Mouse (Mus musculus) heart, postnatal 0 days (tissue): ENCODE measurements at regions not wholly inside any gene's neighbourhood (a gene's known extent, or its start where the extent isn't known, plus 50 kb on each side); places are given as distances from the start of the nearest gene placed in this dataset.

Experiments
- ATAC-seq: fragments of 200-750 bp; cut with Nextera tagmentation; 2 replicates; pipeline ENCODE4 v1.8.0; 2017; ENCODE audit warnings: low read depth, moderate number of reproducible peaks, moderate library complexity; ENCODE audit not compliant: insufficient read depth
- DNase-seq: peaks from one replicate; pipeline ENCODE4 v3.0.0-alpha.2; 2016; ENCODE audit warnings: low spot score
- H3K27ac ChIP-seq: fragments of 300-500 bp; sonication (generic); 2 replicates; pipeline ENCODE4 v1.5.1; 2014; ENCODE audit warnings: low read depth, mild to moderate bottlenecking
- H3K27me3 ChIP-seq: fragments of 300-500 bp; sonication (generic); 2 replicates; pipeline ENCODE4 v1.6.1; 2014; ENCODE audit warnings: low read length, mixed read lengths; ENCODE audit not compliant: control insufficient read depth, insufficient read depth
- H3K36me3 ChIP-seq: fragments of 300-500 bp; sonication (generic); replicated peaks from 2 replicates; pipeline ENCODE4 v1.6.1; 2014; ENCODE audit warnings: low read length, mixed read lengths; ENCODE audit not compliant: control insufficient read depth, insufficient read depth
- H3K4me1 ChIP-seq: fragments of 300-500 bp; sonication (generic); 2 replicates; pipeline ENCODE4 v1.6.1; 2014; ENCODE audit warnings: antibody characterized with exemption; ENCODE audit not compliant: control insufficient read depth, insufficient read depth
- H3K4me2 ChIP-seq: fragments of 300-500 bp; sonication (generic); 2 replicates; pipeline ENCODE4 v1.6.1; 2014; ENCODE audit warnings: low read depth, mild to moderate bottlenecking, low read length, moderate library complexity
- H3K4me3 ChIP-seq: fragments of 300-500 bp; sonication (generic); 2 replicates; pipeline ENCODE4 v1.5.1; 2014; ENCODE audit warnings: low read depth, low read length
- H3K9ac ChIP-seq: fragments of 300-500 bp; sonication (generic); replicated peaks from 2 replicates; pipeline ENCODE4 v1.6.1; 2014; ENCODE audit warnings: low read depth, low read length, mixed read lengths
- H3K9me3 ChIP-seq: fragments of 300-500 bp; sonication (generic); replicated peaks from 2 replicates; pipeline ENCODE4 v1.6.1; 2016; ENCODE audit warnings: low read length; ENCODE audit not compliant: control insufficient read depth
- CTCF ChIP-seq: IDR thresholded peaks from 2 replicates; pipeline ENCODE4 v1.5.1; 2016; ENCODE audit warnings: antibody characterized with exemption, control low read depth, low read depth
- EP300 ChIP-seq: IDR thresholded peaks from 2 replicates; pipeline ENCODE4 v1.6.1; 2016; ENCODE audit warnings: antibody characterized with exemption, low read depth
- WGBS: fragments of 180-500 bp; shearing (Covaris S2); extraction: QIAGEN DNeasy Blood & Tissue Kit; methylation state at CpG from one replicate; pipeline ENCODE4 v1.1.7; 2014; 5-methylcytosine and 5-hydroxymethylcytosine counted together

DNA sequence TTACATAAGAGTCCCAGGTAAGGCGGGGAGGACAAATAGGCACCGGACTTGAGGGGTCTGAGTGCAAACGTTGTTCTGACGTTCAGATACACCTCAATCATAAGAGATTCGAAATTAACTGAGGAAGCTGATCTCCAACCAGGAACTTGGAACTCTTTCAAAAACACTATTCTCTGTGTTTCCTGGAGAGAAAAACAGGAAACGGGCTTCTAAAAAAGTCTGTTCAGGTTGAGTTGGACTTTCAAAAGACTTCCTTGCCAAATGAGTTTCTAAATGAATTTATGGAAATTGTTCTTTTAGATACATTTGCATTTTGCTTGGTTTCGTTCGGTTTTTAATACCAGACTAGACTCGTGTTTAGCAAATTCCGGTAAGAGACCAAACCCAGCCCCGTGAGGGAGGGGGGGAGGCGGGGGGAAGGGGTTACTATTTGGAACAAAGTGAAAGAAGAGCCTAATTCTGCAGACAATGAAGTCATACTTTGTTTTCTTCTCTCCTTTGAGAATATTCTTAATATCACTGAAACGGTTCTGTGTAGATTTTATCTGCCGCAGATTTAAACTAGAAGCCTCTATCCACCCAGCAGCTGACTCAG lies 432.3 kb upstream of the Acvr2a start:
- no peak for DNase-seq
- WGBS: 69% methylated on average over 14 of the region's 14 CpGs
- no peaks in the 10 kb centered on the region for H3K36me3 ChIP-seq
- no peaks in the 10 kb centered on the region for H3K27me3 ChIP-seq
- TF ChIP-seq CTCF (no peak), EP300 (no peak)
- no peaks in the 10 kb centered on the region for H3K9me3 ChIP-seq
- H3K4me3 ChIP-seq: 0 out of 2 replicates have a peak overlapping the region, but pooled peaks have one; percentile 4
- ATAC-seq: no peak
- peak overlapping the region; percentile 71 for H3K27ac ChIP-seq
- H3K4me1 ChIP-seq: peaks cover 21% of the 10 kb centered on the region
- H3K9ac ChIP-seq: no peak overlapping the region
- H3K4me2 ChIP-seq: peak overlapping the region; percentile 26; the same call in 1 of the 2 replicates

DNA sequence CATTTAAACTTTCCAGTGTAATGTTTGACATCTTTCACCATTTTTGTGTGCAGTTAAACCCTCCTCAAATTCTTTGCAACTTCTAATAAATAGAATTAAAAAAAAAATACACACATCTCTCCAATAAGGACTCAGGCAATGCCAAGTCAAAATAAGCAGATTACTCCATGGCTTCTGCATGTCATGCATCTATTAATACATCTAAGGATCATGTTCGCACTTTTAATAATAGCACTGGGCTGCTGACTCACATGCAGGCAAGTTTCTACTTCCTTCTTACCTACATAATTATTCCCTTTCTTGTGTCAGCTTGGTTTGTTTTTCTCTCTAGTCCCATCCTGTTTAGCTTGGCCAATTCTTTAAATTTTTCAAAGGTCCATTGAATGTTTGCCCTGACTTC lies 415.4 kb upstream of the Acvr2a start:
- no peaks in the 10 kb centered on the region for H3K9me3 ChIP-seq
- TF ChIP-seq EP300 (no peak), CTCF (no peak)
- ATAC-seq (peak; percentile 81; the same call in 1 of the 2 replicates), DNase-seq (peak; percentile 68)
- no peak overlapping the region for H3K9ac ChIP-seq
- H3K4me3 ChIP-seq: no peak overlapping the region
- WGBS: 27% methylated on average over 1 of the region's 1 CpGs
- H3K4me1 ChIP-seq: no peaks in the 10 kb centered on the region; the same call in 1 of the 2 replicates
- H3K4me2 ChIP-seq: no peak overlapping the region
- H3K27ac ChIP-seq: 0 out of 2 replicates have a peak overlapping the region, but pooled peaks have one; percentile 3
- H3K36me3 ChIP-seq: no peaks in the 10 kb centered on the region
- H3K27me3 ChIP-seq: no peaks in the 10 kb centered on the region

DNA sequence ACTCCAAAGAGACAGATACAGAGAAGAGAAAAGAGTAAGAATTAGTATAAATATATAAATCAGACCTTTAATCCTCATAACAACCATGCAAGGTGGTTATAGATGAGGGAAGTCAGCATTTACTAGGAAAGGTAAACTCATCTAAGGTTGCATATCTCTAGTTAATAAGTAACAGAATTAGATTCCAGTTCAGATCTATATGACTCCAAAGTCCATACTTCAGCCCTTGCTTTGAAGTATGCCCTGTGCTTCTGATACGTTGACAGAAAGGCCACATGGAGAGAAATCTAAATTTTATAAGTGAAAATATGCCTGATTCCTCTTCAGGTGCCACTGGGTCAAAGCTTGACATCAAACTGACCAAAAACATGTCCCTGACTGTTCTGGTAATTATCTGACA lies 414.7 kb upstream of the Acvr2a start:
- 0 out of 2 replicates have a peak overlapping the region, but pooled peaks have one; percentile 3 for H3K27ac ChIP-seq
- no peak for ATAC-seq
- no peaks in the 10 kb centered on the region for H3K9me3 ChIP-seq
- 88% methylated on average over 1 of the region's 1 CpGs for WGBS
- no peak overlapping the region for H3K4me3 ChIP-seq
- no peaks in the 10 kb centered on the region for H3K4me1 ChIP-seq
- TF ChIP-seq CTCF: no peak
- TF ChIP-seq EP300: no peak
- H3K4me2 ChIP-seq: no peak overlapping the region
- H3K9ac ChIP-seq: no peak overlapping the region
- H3K36me3 ChIP-seq: no peaks in the 10 kb centered on the region
- no peaks in the 10 kb centered on the region for H3K27me3 ChIP-seq
- DNase-seq: no peak

DNA sequence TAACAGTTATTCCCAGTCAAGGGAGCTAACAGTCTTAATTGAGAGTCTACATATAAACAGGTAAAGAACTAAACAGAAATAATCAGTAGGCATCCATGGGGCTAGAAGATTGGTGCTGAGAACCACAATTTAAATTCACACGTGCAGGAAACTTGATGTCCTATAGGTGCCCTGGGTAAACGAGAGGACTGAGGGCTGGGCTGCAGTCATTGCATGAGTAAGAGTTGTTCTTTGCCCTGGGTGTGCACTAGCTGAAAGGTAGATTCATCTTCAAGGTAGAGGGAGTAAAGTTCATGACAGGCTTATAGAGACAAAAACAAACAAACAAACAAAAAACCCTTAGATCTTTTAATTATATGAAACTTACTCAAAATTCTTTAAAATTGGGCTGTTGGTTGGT lies 411.1 kb upstream of the Acvr2a start:
- no peak overlapping the region for H3K4me2 ChIP-seq
- DNase-seq: no peak
- ATAC-seq: no peak
- H3K4me1 ChIP-seq: 0 out of 2 replicates have a peak, but pooled peaks cover under 1% of the 10 kb centered on the region
- no peak overlapping the region for H3K9ac ChIP-seq
- no peak overlapping the region for H3K4me3 ChIP-seq
- TF ChIP-seq CTCF: no peak
- 76% methylated on average over 2 of the region's 2 CpGs for WGBS
- no peak overlapping the region for H3K27ac ChIP-seq
- no peaks in the 10 kb centered on the region for H3K9me3 ChIP-seq
- H3K36me3 ChIP-seq: no peaks in the 10 kb centered on the region
- no peaks in the 10 kb centered on the region for H3K27me3 ChIP-seq

DNA sequence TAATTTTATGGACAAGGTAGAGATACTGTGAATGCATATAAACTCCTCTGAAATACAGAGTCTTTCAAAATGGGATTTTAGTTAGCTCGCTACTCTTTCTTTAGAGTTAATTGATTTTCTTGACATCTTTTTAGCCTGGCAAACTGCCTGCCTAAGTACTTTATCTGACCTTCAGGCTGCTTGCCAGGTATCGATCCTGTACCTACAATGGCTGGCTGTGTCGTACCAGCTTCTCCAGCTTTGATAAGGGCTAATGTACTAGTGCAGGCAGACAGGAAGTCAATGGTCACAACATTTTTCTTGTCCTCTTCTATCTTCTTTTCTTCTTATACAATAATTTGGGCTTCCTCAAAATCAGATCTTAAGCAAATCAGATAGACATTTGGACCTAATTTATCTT lies 409.4 kb upstream of the Acvr2a start:
- H3K4me1 ChIP-seq: 0 out of 2 replicates have a peak, but pooled peaks cover 4% of the 10 kb centered on the region
- no peaks in the 10 kb centered on the region for H3K9me3 ChIP-seq
- no peak overlapping the region for H3K4me3 ChIP-seq
- DNase-seq (no peak), ATAC-seq (no peak)
- H3K9ac ChIP-seq: no peak overlapping the region
- H3K36me3 ChIP-seq: no peaks in the 10 kb centered on the region
- TF ChIP-seq EP300: no peak
- TF ChIP-seq CTCF: no peak
- WGBS: 39% methylated on average over 3 of the region's 3 CpGs
- no peak overlapping the region for H3K27ac ChIP-seq
- no peaks in the 10 kb centered on the region for H3K27me3 ChIP-seq
- no peak overlapping the region for H3K4me2 ChIP-seq

DNA sequence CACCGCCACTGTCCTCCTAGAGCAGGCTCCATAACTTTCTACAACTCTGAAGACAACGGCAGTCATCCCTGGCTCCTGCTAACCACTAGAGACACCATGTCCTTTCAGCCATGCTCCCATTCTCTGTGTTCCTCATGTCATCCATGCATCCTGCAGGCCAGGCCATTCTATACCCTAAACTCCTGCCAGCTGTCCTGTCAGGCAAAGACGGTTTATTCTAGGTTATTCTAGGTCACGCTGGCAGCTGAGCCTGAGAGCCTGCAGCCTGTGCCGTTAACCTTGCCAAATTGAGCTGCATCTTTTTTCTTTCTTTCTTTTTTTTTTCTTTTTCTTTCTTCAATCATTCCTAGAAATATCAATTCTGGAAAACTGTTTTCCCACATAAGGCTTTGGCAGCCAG lies 406.0 kb upstream of the Acvr2a start:
- Histone ChIP-seq H3K4me3 (no peak overlapping the region), H3K27me3 (no peaks in the 10 kb centered on the region), H3K36me3 (no peaks in the 10 kb centered on the region), H3K9me3 (no peaks in the 10 kb centered on the region), H3K4me1 (0 out of 2 replicates have a peak, but pooled peaks cover 4% of the 10 kb centered on the region), H3K4me2 (no peak overlapping the region), H3K27ac (no peak overlapping the region), H3K9ac (no peak overlapping the region)
- no peak for ATAC-seq
- TF ChIP-seq EP300: no peak
- TF ChIP-seq CTCF: no peak
- 65% methylated on average over 5 of the region's 5 CpGs for WGBS
- DNase-seq: no peak
